Mouse (Mus musculus) midbrain, embryonic 14.5 days (tissue): ENCODE data around the gene Dnajc6. TPM values are rescaled to one million over a fixed set of nuclear protein-coding genes. Genes with fewer than 3 reads are reported as not detected.
A peak's percentile ranks its signal among the peaks of the same experiment; 100 is the strongest.

ENCODE experiments used
- ATAC-seq: fragments of 200-750 bp; cut with Nextera tagmentation; 2 replicates; pipeline ENCODE4 v1.8.0; 2017; ENCODE audit warnings: moderate number of reproducible peaks, moderate library complexity; ENCODE audit not compliant: low FRiP score, low TSS enrichment
- DNase-seq: peaks from one replicate; pipeline ENCODE4 v3.0.0-alpha.2; 2015
- H3K27ac ChIP-seq: fragments of 300-500 bp; sonication (generic); replicated peaks from 2 replicates; pipeline ENCODE4 v1.5.1; 2014; ENCODE audit warnings: mild to moderate bottlenecking, low read depth, low read length, moderate library complexity
- H3K27me3 ChIP-seq: fragments of 300-500 bp; sonication (generic); 2 replicates; pipeline ENCODE4 v1.6.1; 2014; ENCODE audit warnings: low read length, control low read depth, mixed read lengths; ENCODE audit not compliant: control insufficient read depth, insufficient read depth
- H3K36me3 ChIP-seq: fragments of 300-500 bp; sonication (generic); 2 replicates; pipeline ENCODE4 v1.6.1; 2014; ENCODE audit warnings: low read length, control low read depth; ENCODE audit not compliant: control insufficient read depth, insufficient read depth
- H3K4me1 ChIP-seq: fragments of 300-500 bp; sonication (generic); 2 replicates; pipeline ENCODE4 v1.6.1; 2014; ENCODE audit warnings: mild to moderate bottlenecking, antibody characterized with exemption, low read length, control low read depth; ENCODE audit not compliant: control insufficient read depth, insufficient read depth
- H3K4me2 ChIP-seq: fragments of 300-500 bp; sonication (generic); 2 replicates; pipeline ENCODE4 v1.6.1; 2014; ENCODE audit warnings: mild to moderate bottlenecking, low read length, moderate library complexity
- H3K4me3 ChIP-seq: fragments of 300-500 bp; sonication (generic); replicated peaks from 2 replicates; pipeline ENCODE4 v1.5.1; 2014; ENCODE audit warnings: low read depth, low read length
- H3K9ac ChIP-seq: fragments of 300-500 bp; sonication (generic); replicated peaks from 2 replicates; pipeline ENCODE4 v1.6.1; 2014; ENCODE audit warnings: mild to moderate bottlenecking, low read length, moderate library complexity
- H3K9me3 ChIP-seq: fragments of 300-500 bp; sonication (generic); 2 replicates; pipeline ENCODE4 v1.6.1; 2016; ENCODE audit warnings: low read length, control low read depth, mixed read lengths; ENCODE audit not compliant: control insufficient read depth
- WGBS: fragments of 180-500 bp; shearing (Covaris S2); extraction: QIAGEN DNeasy Blood & Tissue Kit; methylation state at CpG from one replicate; pipeline ENCODE4 v1.1.7; 2014; 5-methylcytosine and 5-hydroxymethylcytosine counted together
- polyA plus RNA-seq: library from polyadenylated mRNA; unstranded; fragments of >200 nt; fragmentation: Nextera tagmentation; extraction: Ambion mirVana; gene quantifications from 2 replicates; pipeline ENCODE4 v1.2.1, GENCODE M21; 2014

Dnajc6 gene
- polyA plus RNA-seq, 1 experiment from 2014 or later = 55.0 TPM

DNA sequence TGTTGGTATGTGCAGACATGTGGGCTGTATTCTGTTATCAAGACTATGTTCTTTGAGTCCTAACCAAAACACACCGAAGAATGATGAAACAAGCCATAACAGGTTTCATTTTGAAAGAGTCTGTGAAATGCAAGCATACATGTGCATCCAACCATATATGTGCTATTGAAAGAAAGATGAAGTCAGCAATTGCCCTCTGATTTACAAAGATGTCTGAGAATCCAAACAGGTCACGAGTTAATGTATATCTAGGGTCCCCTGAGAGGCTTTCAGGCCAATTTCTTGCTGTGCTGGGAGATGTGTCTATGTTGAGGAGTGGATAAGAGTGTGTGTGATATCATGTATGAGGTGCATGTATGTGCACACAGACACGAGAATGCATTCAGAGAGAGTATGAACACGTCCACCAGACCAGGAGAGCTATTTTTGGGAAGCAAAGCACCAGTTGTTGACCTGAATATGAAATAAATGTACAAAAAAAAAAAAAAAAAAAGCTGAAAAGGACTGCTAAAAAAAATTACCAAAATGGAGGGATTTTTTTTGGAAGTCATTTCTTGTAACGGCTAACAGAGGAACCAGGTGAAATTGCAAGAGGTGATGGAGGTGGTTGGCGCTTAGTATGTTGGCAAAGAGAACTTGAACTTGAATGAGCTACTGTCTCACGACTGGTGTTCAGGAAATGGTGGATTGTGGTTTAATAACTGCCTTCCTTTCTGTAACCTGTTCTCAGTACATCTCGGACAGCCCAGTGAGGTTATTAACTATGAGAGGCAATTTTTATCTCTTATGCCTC, 13.9 kb downstream of the Dnajc6 start:
- Histone ChIP-seq H3K9me3 (no peaks in the 10 kb centered on the region), H3K36me3 (no peaks in the 10 kb centered on the region), H3K4me1 (0 out of 2 replicates have a peak, but pooled peaks cover 3% of the 10 kb centered on the region), H3K4me3 (no peak overlapping the region), H3K27me3 (no peaks in the 10 kb centered on the region), H3K4me2 (peak overlapping the region; percentile 93), H3K27ac (no peak overlapping the region), H3K9ac (no peak overlapping the region)
- no peak for DNase-seq
- ATAC-seq = no peak
- 84% methylated on average over 8 of the region's 8 CpGs for WGBS

DNA sequence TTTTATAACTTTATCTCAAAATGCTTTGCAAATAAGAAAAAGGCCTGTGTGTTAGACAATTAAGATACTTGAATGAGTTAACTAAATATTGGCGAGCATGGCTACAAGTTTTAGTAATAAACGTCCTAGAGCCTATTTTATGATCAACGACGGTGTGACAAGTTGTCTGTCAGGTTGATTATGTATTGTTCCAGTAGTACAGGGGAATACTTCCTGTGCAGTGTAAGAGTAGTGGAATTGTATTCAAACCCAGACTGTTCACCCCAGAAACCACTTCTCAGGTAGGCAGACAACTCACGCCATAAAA, 14.4 kb downstream of the Dnajc6 start:
- no peak overlapping the region for H3K4me2 ChIP-seq
- H3K27ac ChIP-seq = no peak overlapping the region
- H3K4me1 ChIP-seq = 0 out of 2 replicates have a peak, but pooled peaks cover 3% of the 10 kb centered on the region
- 88% methylated on average over 5 of the region's 5 CpGs for WGBS
- H3K36me3 ChIP-seq = no peaks in the 10 kb centered on the region
- H3K4me3 ChIP-seq = no peak overlapping the region
- ATAC-seq (no peak), DNase-seq (no peak)
- H3K9ac ChIP-seq = no peak overlapping the region
- no peaks in the 10 kb centered on the region for H3K27me3 ChIP-seq
- no peaks in the 10 kb centered on the region for H3K9me3 ChIP-seq

GRCm38 (mm10) chr4:101511768-101512521, 15.5 kb downstream of the Dnajc6 start:
- 90% methylated on average over 5 of the region's 5 CpGs for WGBS
- Histone ChIP-seq H3K27me3 (no peaks in the 10 kb centered on the region), H3K9me3 (no peaks in the 10 kb centered on the region)

GRCm38 (mm10) chr4:101513251-101513650, 16.8 kb downstream of the Dnajc6 start:
- WGBS = 94% methylated on average over 3 of the region's 3 CpGs
- Histone ChIP-seq H3K27me3 (no peaks in the 10 kb centered on the region), H3K4me1 (0 out of 2 replicates have a peak, but pooled peaks cover 3% of the 10 kb centered on the region), H3K27ac (no peak overlapping the region), H3K9ac (no peak overlapping the region), H3K36me3 (no peaks in the 10 kb centered on the region), H3K4me2 (no peak overlapping the region), H3K4me3 (no peak overlapping the region), H3K9me3 (no peaks in the 10 kb centered on the region)
- DNase-seq (no peak), ATAC-seq (no peak)

More at GRCm38 (mm10) chr4:101511768-101512521, 15.5 kb downstream of the Dnajc6 start:
- Histone ChIP-seq H3K27ac (no peak overlapping the region), H3K4me2 (no peak overlapping the region), H3K4me3 (no peak overlapping the region), H3K9ac (no peak overlapping the region), H3K36me3 (no peaks in the 10 kb centered on the region), H3K4me1 (0 out of 2 replicates have a peak, but pooled peaks cover 3% of the 10 kb centered on the region)
- no peak for ATAC-seq
- no peak for DNase-seq

DNA sequence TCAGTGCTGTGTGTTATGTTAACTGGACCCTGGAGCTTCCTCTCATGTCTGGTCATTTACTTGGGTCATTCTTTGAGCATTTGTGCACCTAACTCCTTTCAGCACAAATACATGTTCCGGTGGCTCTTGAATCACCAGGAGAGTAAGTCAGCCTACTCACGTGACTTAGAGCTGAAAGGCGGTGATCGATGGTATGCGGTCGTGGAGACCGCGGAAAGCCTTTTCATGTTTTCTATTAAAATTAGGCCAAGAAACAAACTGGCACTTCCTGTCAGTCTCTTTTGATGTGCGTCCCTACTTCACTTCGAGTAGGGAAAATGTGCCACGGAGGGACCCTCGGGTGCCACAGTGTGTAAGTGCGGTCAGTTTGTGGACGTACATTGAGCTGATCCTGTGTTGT, 19.4 kb downstream of the Dnajc6 start:
- Histone ChIP-seq H3K9me3 (no peaks in the 10 kb centered on the region), H3K4me3 (no peak overlapping the region), H3K9ac (no peak overlapping the region), H3K27me3 (no peaks in the 10 kb centered on the region), H3K4me2 (no peak overlapping the region), H3K36me3 (no peaks in the 10 kb centered on the region), H3K27ac (no peak overlapping the region), H3K4me1 (no peaks in the 10 kb centered on the region)
- ATAC-seq = no peak
- no peak for DNase-seq
- 93% methylated on average over 14 of the region's 14 CpGs for WGBS

- Histone ChIP-seq H3K4me3 (no peak overlapping the region), H3K4me2 (no peak overlapping the region), H3K9ac (no peak overlapping the region), H3K27ac (no peak overlapping the region), H3K27me3 (no peaks in the 10 kb centered on the region), H3K4me1 (no peaks in the 10 kb centered on the region), H3K36me3 (no peaks in the 10 kb centered on the region), H3K9me3 (no peaks in the 10 kb centered on the region)
- WGBS = 84% methylated on average over 17 of the region's 17 CpGs
- ATAC-seq (no peak), DNase-seq (no peak)
Measured at GRCm38 (mm10) chr4:101516434-101517168, 20.2 kb downstream of the Dnajc6 start.

DNA sequence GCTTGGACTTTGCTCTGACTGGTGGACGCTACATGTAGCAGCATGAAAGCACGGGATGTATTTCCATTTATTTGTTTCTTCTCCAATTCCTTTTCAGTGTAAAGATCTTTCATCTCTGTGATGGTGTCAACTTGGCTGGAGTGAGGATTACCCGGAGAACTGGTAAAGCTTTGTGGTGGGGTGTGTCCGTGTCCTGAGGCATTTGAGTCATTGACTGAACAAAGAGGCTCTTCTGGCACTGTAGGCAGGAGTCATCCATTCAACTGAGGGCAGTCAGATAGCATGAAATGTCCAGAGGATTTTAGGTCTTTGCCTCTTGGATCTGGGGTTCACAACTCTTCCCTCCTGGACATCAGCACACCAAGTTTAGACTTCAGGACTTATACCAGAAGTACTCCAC, 35.5 kb downstream of the Dnajc6 start:
- no peak overlapping the region for H3K27ac ChIP-seq
- H3K9me3 ChIP-seq = 0 out of 2 replicates have a peak, but pooled peaks cover 5% of the 10 kb centered on the region
- H3K4me1 ChIP-seq = no peaks in the 10 kb centered on the region
- WGBS = 73% methylated on average over 4 of the region's 4 CpGs
- DNase-seq = no peak
- ATAC-seq = no peak
- no peaks in the 10 kb centered on the region for H3K27me3 ChIP-seq
- no peak overlapping the region for H3K9ac ChIP-seq
- H3K36me3 ChIP-seq = no peaks in the 10 kb centered on the region
- H3K4me2 ChIP-seq = no peak overlapping the region
- no peak overlapping the region for H3K4me3 ChIP-seq

- H3K9ac ChIP-seq = no peak overlapping the region
- no peaks in the 10 kb centered on the region for H3K4me1 ChIP-seq
- no peaks in the 10 kb centered on the region for H3K9me3 ChIP-seq
- no peaks in the 10 kb centered on the region for H3K36me3 ChIP-seq
- DNase-seq = no peak
- H3K4me3 ChIP-seq = no peak overlapping the region
- WGBS = 61% methylated on average over 4 of the region's 4 CpGs
- no peaks in the 10 kb centered on the region for H3K27me3 ChIP-seq
- no peak overlapping the region for H3K27ac ChIP-seq
- no peak overlapping the region for H3K4me2 ChIP-seq
- no peak for ATAC-seq
Measured at GRCm38 (mm10) chr4:101540516-101540915, 44.1 kb downstream of the Dnajc6 start.
